Mouse (Mus musculus) thymus, adult 2 months (tissue): Measurements from ENCODE around the gene Il10rb.

ENCODE experiments used
- CTCF ChIP-seq: fragments of 200-500 bp; IDR thresholded peaks from 2 replicates; pipeline ENCODE4 v1.5.1; 2012; ENCODE audit warnings: mild to moderate bottlenecking, control low read depth, low read length, moderate library complexity, borderline replicate concordance; ENCODE audit not compliant: control insufficient read depth, poor library complexity, insufficient read depth; ENCODE audit errors: extremely low read depth
- POLR2A ChIP-seq: fragments of 200-500 bp; IDR thresholded peaks from 2 replicates; pipeline ENCODE4 v1.6.1; 2012; ENCODE audit warnings: mild to moderate bottlenecking, low read length, control low read depth, moderate library complexity; ENCODE audit not compliant: control insufficient read depth, poor library complexity, insufficient read depth; ENCODE audit errors: extremely low read depth

- TF ChIP-seq CTCF: no peak
- no peak for TF ChIP-seq POLR2A
Measured at GRCm38 (mm10) chr16:91367066-91367465, 38.9 kb upstream of the Il10rb start.
